9 mouse cellular contexts compared by ENCODE assay signal in the genomic region with DNA sequence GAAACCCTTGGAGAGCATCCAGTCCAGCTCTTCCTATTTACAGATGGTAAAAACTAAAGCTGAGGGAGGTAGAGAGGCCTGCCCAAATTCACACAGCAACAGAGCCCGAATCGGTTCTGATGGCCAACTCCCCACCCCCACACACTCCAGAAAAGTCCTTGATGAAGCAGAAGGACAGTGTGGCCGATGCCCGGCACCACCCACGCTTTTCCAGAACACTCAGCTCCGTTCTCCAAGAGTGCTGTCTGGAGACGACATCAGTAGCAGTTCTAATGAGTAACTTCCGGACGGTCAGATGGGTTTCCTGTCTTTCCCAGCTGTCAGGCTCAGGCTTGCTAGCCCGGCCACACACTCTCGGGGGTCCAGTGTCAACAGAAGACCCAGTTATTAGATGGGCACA. TPM values are rescaled to one million over a fixed set of nuclear protein-coding genes. Genes with fewer than 3 reads are reported as not detected.
A peak's percentile ranks its signal among the peaks of the same experiment; 100 is the strongest.
DNase-seq lines count a peak whose midpoint lies in the region; ATAC-seq and TF ChIP-seq lines count a peak whose summit lies in the region.
"Had no signal": no experiment of that assay in that cellular context is flagged by ENCODE, and none has a peak within 500 bp of the region (broad histone marks: within the 10 kb centered on the region; RNA-seq: fewer than 3 reads in every experiment).

No protein-coding gene starts in this region.

- peak; percentile 12 to 60 for DNase-seq in kidney, postnatal 25 days
- DNase-seq in kidney, postnatal 10 days: no peak
- DNase-seq in layer of hippocampus, adult 9-11 months: peak; percentile 78
- DNase-seq in right cerebral cortex, postnatal 14 days: peak; percentile 44
- DNase-seq in embryo, embryonic 10 days (ENCODE audit: low spot score): no peak

- no peak overlapping the region for H3K4me3 ChIP-seq in cortical plate, adult 2 months (ENCODE audit: insufficient read depth, low read length)
- H3K4me3 ChIP-seq: limb, embryonic 15.5 days; myocyte had no signal

- H3K27ac ChIP-seq in cortical plate, adult 2 months (ENCODE audit: insufficient read depth, low read length): peak overlapping the region; percentile 82
- H3K27ac ChIP-seq: limb, embryonic 15.5 days had no signal

- no peak for TF ChIP-seq CTCF in cortical plate, adult 2 months (IDR thresholded peaks at IDR 0.05; ENCODE audit: extremely low read depth, insufficient read depth, low read length)

- H3K4me1 ChIP-seq in cortical plate, adult 2 months (ENCODE audit: control insufficient read depth, insufficient read depth, low read length): peaks cover 8% of the 10 kb centered on the region

- no peak for ATAC-seq in erythroid progenitor cell, adult 5-6 weeks (replicated peaks; ENCODE audit: low FRiP score, poor library complexity, severe bottlenecking)

- no peak for TF ChIP-seq POLR2A in cortical plate, adult 2 months (IDR thresholded peaks at IDR 0.05; ENCODE audit: extremely low read depth, insufficient read depth, low read length)

RNA-seq across cellular contexts. Expression of gene Efr3b, which starts 10.2 kb away (rescaled TPM):
- polyA plus RNA-seq in cortical plate, adult 2 months (2012; rRNA removed): 70.3 and 74.8 TPM in 2 replicates
- not detected in 2 replicates for total RNA-seq in erythroid progenitor cell, adult 5-6 weeks (2015; ENCODE audit: low replicate concordance)
- total RNA-seq in erythroid progenitor cell, adult 5-6 weeks (2017; ENCODE audit: low replicate concordance): not detected in 2 replicates

RNA-seq across cellular contexts. Expression of gene Dnajc27, which starts 53.9 kb away (rescaled TPM):
- 82.4 and 87.4 TPM in 2 replicates for polyA plus RNA-seq in cortical plate, adult 2 months (2012; rRNA removed)
- 1.4 TPM in 1 of 2 replicates, not detected in the other for total RNA-seq in erythroid progenitor cell, adult 5-6 weeks (2015; ENCODE audit: low replicate concordance)
- total RNA-seq in erythroid progenitor cell, adult 5-6 weeks (2017; ENCODE audit: low replicate concordance): 0.08 and 1.8 TPM in 2 replicates

Comparison
In these comparisons a context has a peak if more than half of its experiments do, and no peak if none do; other contexts are left out.
1. DNase-seq: peak in kidney, postnatal 25 days (2 of 2), layer of hippocampus, adult 9-11 months (single experiment) and right cerebral cortex, postnatal 14 days (single experiment); none in kidney, postnatal 10 days (single experiment) and embryo, embryonic 10 days (single experiment).